Mouse (Mus musculus) central nervous system, embryonic 14 days (tissue): ENCODE measurements around the gene Adprhl2. TPM values are rescaled to one million over a fixed set of nuclear protein-coding genes. Genes with fewer than 3 reads are reported as not detected.

Experiments used
- polyA plus RNA-seq: library from polyadenylated mRNA; depleted of rRNA; stranded (reverse); fragments of >200 nt; gene quantifications from 2 replicates; pipeline ENCODE4 v1.2.3, GENCODE M21; 2012; rRNA removed

The Adprhl2 gene
- 73.9 and 74.2 TPM in 2 replicates for polyA plus RNA-seq

DNA sequence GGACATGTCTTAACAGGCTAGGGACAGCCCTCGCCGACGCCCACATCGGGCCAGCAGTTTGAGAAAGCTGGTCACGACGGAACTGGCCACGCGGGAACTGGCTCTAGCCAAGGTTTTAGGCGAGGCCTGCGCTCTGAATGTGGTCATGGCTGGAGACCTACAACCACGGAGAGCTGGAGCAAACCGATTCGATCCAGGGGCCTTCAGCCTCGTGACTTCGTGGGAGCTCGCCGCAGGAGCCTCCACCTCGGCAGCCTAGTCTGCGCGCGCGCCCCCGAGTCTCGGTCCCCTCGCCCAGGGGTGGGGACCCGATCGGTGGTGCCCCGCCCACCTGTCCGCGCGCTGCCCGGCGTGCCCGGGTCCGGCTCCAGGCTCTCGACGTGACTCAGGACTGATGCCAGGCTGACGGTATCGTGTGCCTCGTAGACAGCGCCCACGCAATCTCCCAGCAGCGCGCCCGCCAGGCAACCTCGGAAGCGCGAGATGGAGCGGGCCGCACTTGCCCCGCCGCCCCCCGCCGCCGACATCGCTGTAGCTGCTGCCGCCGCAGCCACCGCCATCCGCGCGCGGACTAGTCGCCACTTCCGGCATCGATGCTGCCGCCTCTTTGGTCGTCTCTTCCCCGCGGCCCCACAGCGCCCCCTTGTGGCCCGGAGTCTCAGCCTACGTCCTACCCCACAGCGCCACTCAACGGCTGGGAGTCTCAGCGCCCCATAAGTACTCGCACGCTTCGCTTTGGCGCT lies at the start of gene Adprhl2:
Gene Adprhl2 (minus strand): TSS at position 593 of the 743 bp plus-strand sequence.

DNA sequence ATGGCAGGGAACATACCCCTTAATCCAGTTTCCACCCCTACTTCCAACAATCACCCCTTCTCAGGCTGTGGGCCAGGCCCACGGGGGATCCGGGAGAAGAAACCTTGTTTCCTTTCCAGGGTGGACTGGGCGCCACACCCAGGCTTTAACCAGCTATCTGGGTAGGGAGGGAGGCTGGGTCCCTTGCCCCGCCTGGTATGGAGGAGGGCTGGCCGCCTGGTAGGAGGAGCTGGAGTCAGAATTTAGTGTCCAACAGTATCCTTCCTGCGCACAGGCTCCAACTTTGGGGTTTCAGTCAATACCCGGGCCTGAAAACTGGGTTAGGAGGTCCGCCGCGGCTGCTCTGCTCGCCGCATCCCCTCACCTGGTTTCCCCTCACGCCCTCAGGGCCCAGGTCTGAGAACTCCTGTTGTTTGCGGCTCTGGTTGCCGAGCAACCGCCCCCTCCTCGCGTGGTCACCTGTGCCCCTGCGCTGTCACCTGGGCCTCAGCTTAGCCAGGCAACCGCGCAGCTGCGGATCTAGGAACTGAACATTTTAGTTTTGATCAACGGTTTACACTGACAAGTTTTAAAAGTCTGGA lies 3.9 kb upstream of the Adprhl2 start, which contains the start of gene Tekt2:
Gene Tekt2 (minus strand): TSS at position 408 of the 581 bp plus-strand sequence.

DNA sequence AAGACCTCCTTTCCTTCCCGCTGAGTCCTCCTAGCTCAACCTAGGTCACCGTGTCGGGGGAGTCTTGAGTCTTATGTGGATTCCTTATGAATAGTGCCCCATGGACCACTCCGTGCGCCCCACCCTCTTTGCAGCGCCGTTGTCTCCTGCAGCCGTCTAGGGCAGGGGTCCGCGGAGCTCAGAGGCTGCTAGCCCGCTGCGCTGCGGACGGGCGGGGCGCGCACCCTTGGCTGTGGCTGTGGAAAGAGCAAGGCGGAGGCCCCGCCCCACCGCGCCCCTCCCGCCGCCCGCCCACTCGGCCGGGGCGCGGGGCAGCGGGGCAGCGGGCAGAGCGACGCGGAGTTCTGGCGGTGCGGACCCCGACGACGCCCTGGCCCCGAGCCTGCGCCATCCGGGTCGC lies 35.0 kb downstream of the Adprhl2 start, which contains the start of gene Col8a2:
Gene Col8a2 (plus strand): TSS at position 302 of the 400 bp plus-strand sequence.

Other genes starting within 250 kb of the Adprhl2 start
- 50.9 and 54.1 TPM in 2 replicates for gene Lsm10, start 225.1 kb downstream of the Adprhl2 start, polyA plus RNA-seq
- gene Stk40, start 217.7 kb downstream of the Adprhl2 start, polyA plus RNA-seq, result 24.6 and 24.9 TPM in 2 replicates
- 21.4 and 39.0 TPM in 2 replicates for gene Eva1b, start 174.0 kb downstream of the Adprhl2 start, polyA plus RNA-seq
- 1.2 and 2.7 TPM in 2 replicates for gene Sh3d21, start 158.2 kb downstream of the Adprhl2 start, polyA plus RNA-seq
- gene Thrap3, start 118.9 kb downstream of the Adprhl2 start, polyA plus RNA-seq, result 142 TPM in 2 replicates
- 206 and 220 TPM in 2 replicates for gene Map7d1, start 65.4 kb downstream of the Adprhl2 start, polyA plus RNA-seq
- 155 TPM in 2 replicates for gene Trappc3, start 59.4 kb downstream of the Adprhl2 start, polyA plus RNA-seq
- 8.1 and 18.1 TPM in 2 replicates for gene Col8a2, start 34.9 kb downstream of the Adprhl2 start, polyA plus RNA-seq
- 17.9 and 22.4 TPM in 2 replicates for gene Tekt2, start 4.0 kb upstream of the Adprhl2 start, polyA plus RNA-seq
- 7.5 and 7.7 TPM in 2 replicates for gene Ago3, start 107.9 kb upstream of the Adprhl2 start, polyA plus RNA-seq
- 63.5 and 72.6 TPM in 2 replicates for gene Ago1, start 146.9 kb upstream of the Adprhl2 start, polyA plus RNA-seq
- gene Ago4, start 211.8 kb upstream of the Adprhl2 start, polyA plus RNA-seq, result 8.6 and 9.2 TPM in 2 replicates
- gene Clspn, start 235.2 kb upstream of the Adprhl2 start, polyA plus RNA-seq, result 13.8 and 15.9 TPM in 2 replicates